Mouse (Mus musculus): ENCODE data around the gene Traip. TPM values are rescaled to one million over a fixed set of nuclear protein-coding genes. Genes with fewer than 3 reads are reported as not detected.
A peak's percentile ranks its signal among the peaks of the same experiment; 100 is the strongest.

Traip gene
- total RNA-seq, 2 experiments from 2014 or later, result 6.7 to 7.2 TPM

- DNase-seq (ENCODE audit: low spot score in 2 of 2), result no peak
Observed at GRCm38 (mm10) chr9:107968531-107968930, 18.6 kb downstream of the Traip start.

- DNase-seq (ENCODE audit: low spot score in 2 of 2), result no peak
Observed at GRCm38 (mm10) chr9:107970311-107970710, 20.4 kb downstream of the Traip start.

GRCm38 (mm10) chr9:107971690-107972541 is 22.0 kb downstream of the Traip start:
- DNase-seq (ENCODE audit: low spot score in 2 of 2), result no peak

DNA sequence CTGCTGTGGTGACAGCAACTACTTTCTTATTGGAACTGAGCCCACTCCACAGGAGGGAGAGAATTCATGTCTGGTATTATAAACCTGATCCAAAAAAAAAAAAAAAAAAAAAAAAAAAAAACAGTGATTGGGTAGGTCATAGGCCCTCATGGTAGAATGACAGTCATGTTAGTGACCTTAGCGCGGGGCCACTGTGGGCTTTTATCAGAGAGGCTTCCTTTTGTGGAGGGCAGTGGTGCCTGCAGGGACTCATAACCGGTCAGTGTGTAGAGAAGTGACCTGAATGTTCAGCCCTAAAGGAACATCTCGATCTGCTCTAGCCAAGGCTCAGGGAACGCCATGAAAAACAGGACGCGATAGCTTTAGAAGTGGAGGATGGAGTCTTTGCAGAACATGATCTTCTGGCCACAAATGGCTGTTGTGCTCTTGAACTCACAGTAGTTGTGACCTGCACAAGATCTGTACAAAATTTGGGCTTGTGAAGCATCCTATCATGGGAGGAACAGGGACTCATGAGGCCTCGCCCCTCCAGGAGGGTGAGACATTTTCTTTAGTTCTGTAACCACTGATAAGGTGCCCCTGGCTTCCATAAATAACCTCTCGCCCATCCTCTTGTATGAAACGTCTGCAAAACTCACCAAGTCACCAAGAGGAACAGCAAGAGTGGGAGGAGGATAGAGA is 24.7 kb downstream of the Traip start:
- DNase-seq (ENCODE audit: low spot score in 2 of 2), result no peak

- DNase-seq (ENCODE audit: low spot score in 2 of 2), result no peak
Observed at GRCm38 (mm10) chr9:107975399-107976386, 25.8 kb downstream of the Traip start, which contains the start of gene Uba7. TSS of gene Uba7 (plus strand) at chr9:107975505.

DNA sequence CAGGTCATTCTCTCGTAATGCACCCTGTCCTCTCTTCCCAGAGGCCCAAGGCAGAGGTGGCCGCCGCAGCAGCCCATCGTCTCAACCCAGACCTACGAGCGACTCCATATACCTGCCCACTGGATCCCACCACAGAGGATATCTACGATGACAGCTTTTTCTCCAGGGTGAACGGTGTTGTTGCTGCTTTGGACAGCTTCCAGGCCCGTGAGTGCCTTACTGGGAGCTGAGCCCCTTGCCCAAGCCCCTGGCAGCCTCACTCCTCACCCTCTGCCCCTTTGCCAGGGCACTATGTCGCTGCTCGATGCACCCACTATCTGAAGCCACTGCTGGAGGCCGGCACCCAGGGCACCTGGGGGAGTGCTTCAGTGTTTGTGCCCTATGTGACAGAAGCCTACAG is 28.9 kb downstream of the Traip start:
- no peak for DNase-seq (ENCODE audit: low spot score in 2 of 2)

DNA sequence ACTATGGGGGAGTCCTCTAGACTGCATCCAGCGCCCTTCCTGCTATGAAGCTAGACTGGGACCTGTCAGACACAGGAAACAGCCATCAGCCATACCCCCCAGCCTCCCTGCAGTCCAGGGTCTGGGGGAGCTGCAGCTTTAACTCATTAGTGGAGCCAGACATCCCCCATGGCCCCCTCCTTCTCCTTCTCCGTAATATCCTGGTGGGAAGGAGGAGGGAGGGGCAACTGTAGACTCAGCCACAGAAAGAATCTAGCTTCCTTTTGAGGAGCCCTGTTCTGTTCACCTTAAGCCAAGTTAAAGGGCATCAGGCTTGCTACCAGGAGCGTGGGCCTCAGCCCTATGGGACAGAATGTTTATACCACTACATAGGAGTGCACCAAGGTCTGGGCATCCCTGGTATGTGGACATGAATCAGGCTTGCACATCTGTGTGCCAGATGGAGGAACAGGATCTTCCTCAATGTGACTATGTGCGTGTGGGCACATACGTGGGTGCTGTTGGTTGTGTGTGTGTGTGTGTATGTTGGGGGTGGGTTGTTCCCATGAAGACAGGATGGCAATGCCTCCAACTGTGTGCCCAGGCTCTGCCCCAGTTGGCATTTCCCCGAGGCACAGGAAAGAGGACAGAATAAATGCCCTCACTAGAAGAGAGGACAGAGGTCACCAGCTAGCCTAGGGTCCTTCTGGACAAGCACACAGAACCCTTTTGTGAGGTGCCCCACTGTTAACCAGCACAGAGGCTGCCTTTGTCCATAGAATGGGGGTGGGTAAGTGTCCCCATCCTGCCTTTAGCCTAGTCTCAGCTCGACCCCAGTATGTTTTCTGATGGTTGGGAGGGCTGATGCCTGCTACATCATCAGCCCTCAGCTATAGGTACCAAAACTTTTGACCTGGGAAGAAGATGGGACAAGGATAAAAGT is 32.0 kb downstream of the Traip start:
- DNase-seq (ENCODE audit: low spot score in 2 of 2), result no peak

GRCm38 (mm10) chr9:107982681-107983346 is 32.9 kb downstream of the Traip start, which contains the start of gene Gm20661:
TSS of gene Gm20661 (plus strand) at chr9:107983058.
- DNase-seq (ENCODE audit: low spot score in 2 of 2), result peak; percentile 69 to 83

GRCm38 (mm10) chr9:107983421-107983890 is 33.5 kb downstream of the Traip start:
- DNase-seq (ENCODE audit: low spot score in 2 of 2), result peak; percentile 66 to 85

DNA sequence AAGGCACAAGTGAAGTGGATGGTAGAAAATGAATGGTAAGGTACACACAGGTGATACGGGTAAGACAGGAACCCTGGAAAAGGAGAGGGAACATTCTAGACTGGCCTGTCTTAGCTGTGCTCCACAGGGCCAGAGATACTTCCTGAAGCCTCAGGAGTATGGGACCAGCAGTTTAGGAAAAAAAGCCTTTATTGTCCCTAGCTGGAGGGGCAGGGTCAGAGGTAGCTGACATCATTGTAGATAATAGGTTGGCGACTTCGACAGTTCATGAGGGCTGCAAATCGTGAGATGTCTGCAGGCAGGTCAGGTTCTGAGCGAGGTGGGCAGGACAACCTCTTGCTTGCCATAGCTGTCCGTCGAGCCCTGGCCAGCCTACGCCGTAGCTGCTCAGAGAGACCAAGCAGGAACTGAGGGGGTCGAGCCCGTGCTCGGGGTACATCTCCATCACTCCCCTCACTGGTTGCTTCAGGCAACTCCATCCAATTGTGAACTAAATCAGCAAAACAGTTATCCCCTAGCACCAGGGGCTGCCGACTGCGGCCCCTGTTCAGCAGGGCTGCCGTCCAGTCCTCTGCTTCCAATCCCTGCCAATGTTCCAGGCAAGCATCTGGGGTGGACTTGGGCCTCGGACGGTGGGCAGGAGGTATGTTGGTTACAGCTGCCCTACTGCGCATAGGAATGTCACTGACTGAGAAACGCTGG is 34.3 kb downstream of the Traip start:
- no peak for DNase-seq (ENCODE audit: low spot score in 2 of 2)

GRCm38 (mm10) chr9:107984754-107985055 is 34.8 kb downstream of the Traip start:
- no peak for DNase-seq (ENCODE audit: low spot score in 2 of 2)

GRCm38 (mm10) chr9:107985131-107986119 is 35.5 kb downstream of the Traip start, which contains the start of gene Inka1:
TSS of gene Inka1 (minus strand) at chr9:107985879.
- peak; percentile 91 to 94 for DNase-seq (ENCODE audit: low spot score in 2 of 2)

GRCm38 (mm10) chr9:107986376-107986775 is 36.4 kb downstream of the Traip start:
- DNase-seq (ENCODE audit: low spot score in 2 of 2), result peak; percentile 74 to 86

DNA sequence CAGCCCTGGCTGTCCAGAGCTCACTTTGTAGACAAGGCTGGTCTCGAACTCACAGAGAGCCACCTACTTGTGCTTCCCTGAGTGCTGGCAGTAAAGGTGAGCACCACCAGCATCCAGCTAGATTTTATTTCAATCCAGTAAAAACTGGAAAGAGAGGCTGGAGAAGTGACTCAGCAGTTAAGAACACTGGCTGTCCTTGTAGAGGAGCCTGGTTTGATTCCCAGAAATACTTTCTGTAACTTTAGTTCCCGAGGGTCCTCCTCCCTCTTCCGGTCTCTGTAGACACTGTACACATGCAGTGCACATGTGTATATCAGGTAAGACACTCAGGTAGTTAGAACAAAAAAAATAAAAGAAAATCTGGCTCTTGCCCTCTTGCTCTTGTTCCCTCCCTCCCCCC is 38.0 kb downstream of the Traip start:
- DNase-seq (ENCODE audit: low spot score in 2 of 2), result no peak

GRCm38 (mm10) chr9:107992197-107992596 is 42.3 kb downstream of the Traip start, which contains the start of gene Cdhr4:
TSS of gene Cdhr4 (plus strand) at chr9:107992497.
- DNase-seq (ENCODE audit: low spot score in 2 of 2), result no peak

DNA sequence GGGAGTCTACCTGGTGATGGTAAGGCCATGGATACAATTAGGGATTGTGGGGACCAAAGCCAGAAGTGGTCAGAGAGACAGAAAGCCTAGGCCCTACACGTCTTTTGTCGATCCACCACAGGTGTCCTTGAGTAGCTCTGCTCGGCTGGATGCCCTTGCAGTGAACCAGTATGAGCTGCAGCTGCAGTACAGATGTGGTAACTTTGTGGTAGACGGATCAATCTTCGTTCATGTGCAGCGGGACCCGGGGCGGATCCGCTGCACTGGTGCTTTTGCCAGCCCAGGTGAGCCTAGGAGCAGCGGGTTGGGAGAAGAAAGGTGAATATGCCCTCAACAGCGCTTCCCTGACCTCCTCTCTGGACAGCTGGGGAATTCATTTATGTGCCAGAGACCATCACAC is 43.1 kb downstream of the Traip start:
- DNase-seq (ENCODE audit: low spot score in 2 of 2), result no peak

GRCm38 (mm10) chr9:107994464-107994863 is 44.5 kb downstream of the Traip start:
- no peak for DNase-seq (ENCODE audit: low spot score in 2 of 2)
